Mouse (Mus musculus) heart, postnatal 36 days (tissue): Measurements from ENCODE around the gene Shh. TPM values are rescaled to one million over a fixed set of nuclear protein-coding genes. Genes with fewer than 3 reads are reported as not detected.
A peak's percentile ranks its signal among the peaks of the same experiment; 100 is the strongest.

Experiments
- DNase-seq, 2 experiments: peaks; one replicate each; pipeline ENCODE4 v3.0.0; 2021 to 2022
- intact Hi-C: fragments of 180-260 bp; cut with DNase I; formaldehyde crosslinking; loops from one replicate; pipeline ENCODE4 v1.15.1; 2025
- total RNA-seq, 2 experiments: library from RNA; stranded (reverse); gene quantifications; 2 replicates each; pipeline ENCODE4 v1.2.3; 2021

The Shh gene
- total RNA-seq, 2 experiments from 2014 or later: not detected

DNA sequence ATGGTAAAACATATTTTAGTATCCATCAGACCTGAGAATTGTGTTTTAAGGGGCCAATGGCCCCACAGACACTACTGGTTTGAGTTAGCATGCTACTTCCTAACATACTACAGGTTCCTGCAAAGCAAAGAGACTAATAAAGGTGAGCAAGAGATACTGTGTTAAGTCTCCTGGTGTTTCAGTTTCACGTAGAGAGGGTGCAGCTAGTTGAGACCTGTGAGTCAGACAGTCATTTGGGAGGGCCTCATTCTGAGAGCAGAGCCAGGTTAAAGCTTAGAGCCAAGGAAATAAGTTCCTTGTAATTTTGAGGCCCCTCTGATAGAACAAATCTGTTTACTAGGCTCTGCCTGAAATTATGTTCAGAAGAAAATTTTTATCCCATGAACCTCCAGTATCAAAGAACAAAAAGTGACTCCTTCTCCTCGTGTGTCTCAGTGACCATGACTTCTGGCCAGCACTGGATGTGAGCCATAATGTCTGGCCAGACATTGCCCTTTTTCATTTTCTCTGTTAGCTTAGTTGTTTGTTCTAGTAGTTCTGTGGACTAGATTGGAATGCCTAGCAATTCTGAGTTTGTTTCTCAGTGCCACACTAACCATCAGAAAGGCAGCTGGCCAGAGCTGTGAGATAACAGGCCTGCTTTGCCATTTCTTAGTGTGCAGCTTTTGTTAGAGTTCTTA is 54.9 kb downstream of the Shh start:
- intact Hi-C loops: no loop called here
- peak; percentile 22 to 34 for DNase-seq

Other genes starting within 250 kb of the Shh start
- not detected for gene Cnpy1, start 221.4 kb downstream of the Shh start, total RNA-seq
- 10 to 100 TPM; 39.8 to 40.2 TPM for gene Rbm33, start 150.1 kb downstream of the Shh start, total RNA-seq